8 mouse cellular contexts compared by ENCODE assay signal in genomic region chr4:147407463-147407822, GRCm38 (mm10). TPM values are rescaled to one million over a fixed set of nuclear protein-coding genes. Genes with fewer than 3 reads are reported as not detected.
DNase-seq lines count a peak whose midpoint lies in the region; ATAC-seq and TF ChIP-seq lines count a peak whose summit lies in the region.

No protein-coding gene starts in this region.

- peaks cover 6% of the 10 kb centered on the region for H3K36me3 ChIP-seq in kidney, embryonic 15.5 days
- peaks cover 9% of the 10 kb centered on the region for H3K36me3 ChIP-seq in embryonic facial prominence, embryonic 12.5 days
- no peaks in the 10 kb centered on the region for H3K36me3 ChIP-seq in hindbrain, postnatal 0 days (ENCODE audit: insufficient read depth, low read length)
- H3K36me3 ChIP-seq in midbrain, embryonic 15.5 days (replicated peaks): peaks cover 14% of the 10 kb centered on the region

- 0 out of 2 replicates have a peak overlapping the region, but pooled peaks have one; percentile 32 for H3K27ac ChIP-seq in kidney, embryonic 15.5 days
- H3K27ac ChIP-seq in embryonic facial prominence, embryonic 12.5 days: no peak overlapping the region; the same call in 1 of the 2 replicates
- H3K27ac ChIP-seq in hindbrain, postnatal 0 days: peak overlapping the region; percentile 60; the same call in 1 of the 2 replicates
- peak overlapping the region; percentile 68 for H3K27ac ChIP-seq in midbrain, embryonic 15.5 days

- H3K9me3 ChIP-seq in kidney, embryonic 15.5 days (replicated peaks): peaks cover 45% of the 10 kb centered on the region
- peaks cover 36% of the 10 kb centered on the region for H3K9me3 ChIP-seq in embryonic facial prominence, embryonic 12.5 days
- H3K9me3 ChIP-seq in hindbrain, postnatal 0 days (ENCODE audit: low read length): peaks cover 44% of the 10 kb centered on the region
- peaks cover 45% of the 10 kb centered on the region for H3K9me3 ChIP-seq in midbrain, embryonic 15.5 days

- ATAC-seq in kidney, embryonic 15.5 days (replicated peaks; ENCODE audit: low FRiP score): no peak
- 0 out of 2 replicates have a peak, but pooled peaks have one; percentile 10 for ATAC-seq in embryonic facial prominence, embryonic 12.5 days (ENCODE audit: insufficient number of reproducible peaks, insufficient read depth, low FRiP score, low TSS enrichment)
- no peak; the same call in 1 of the 2 replicates for ATAC-seq in hindbrain, postnatal 0 days
- no peak; the same call in 1 of the 2 replicates for ATAC-seq in midbrain, embryonic 15.5 days (replicated peaks)
- ATAC-seq in inflammation-experienced regulatory T-cells, adult 6 months: no peak
- ATAC-seq in CD4-positive, CD25-positive, alpha-beta regulatory T cell, adult 4 months: no peak

- no peak for TF ChIP-seq CTCF in hindbrain, postnatal 0 days (IDR thresholded peaks at IDR 0.05; ENCODE audit: low read depth)

- intact Hi-C loops in left cerebral cortex, postnatal 36 days (cut with DNase I): no loop called here

- WGBS in kidney, embryonic 15.5 days: 3% methylated on average over 13 of the region's 13 CpGs
- 3% methylated on average over 13 of the region's 13 CpGs for WGBS in embryonic facial prominence, embryonic 12.5 days
- WGBS in hindbrain, postnatal 0 days: 4% methylated on average over 9 of the region's 13 CpGs
- 3% methylated on average over 13 of the region's 13 CpGs for WGBS in midbrain, embryonic 15.5 days

- no peaks in the 10 kb centered on the region for H3K27me3 ChIP-seq in kidney, embryonic 15.5 days
- H3K27me3 ChIP-seq in embryonic facial prominence, embryonic 12.5 days: no peaks in the 10 kb centered on the region
- no peaks in the 10 kb centered on the region for H3K27me3 ChIP-seq in hindbrain, postnatal 0 days (ENCODE audit: insufficient read depth, low read length)
- H3K27me3 ChIP-seq in midbrain, embryonic 15.5 days (replicated peaks): no peaks in the 10 kb centered on the region

- H3K4me2 ChIP-seq in kidney, embryonic 15.5 days: peak overlapping the region; percentile 77
- H3K4me2 ChIP-seq in embryonic facial prominence, embryonic 12.5 days (replicated peaks): peak overlapping the region; percentile 62
- H3K4me2 ChIP-seq in hindbrain, postnatal 0 days (ENCODE audit: low read depth, low read length): peak overlapping the region; percentile 64
- H3K4me2 ChIP-seq in midbrain, embryonic 15.5 days: peak overlapping the region; percentile 65

- H3K4me3 ChIP-seq in kidney, embryonic 15.5 days (replicated peaks): peak overlapping the region; percentile 53
- peak overlapping the region; percentile 47 for H3K4me3 ChIP-seq in embryonic facial prominence, embryonic 12.5 days
- peak overlapping the region; percentile 47 for H3K4me3 ChIP-seq in hindbrain, postnatal 0 days (ENCODE audit: low read length)
- H3K4me3 ChIP-seq in midbrain, embryonic 15.5 days: peak overlapping the region; percentile 49

- H3K9ac ChIP-seq in kidney, embryonic 15.5 days: peak overlapping the region; percentile 54
- H3K9ac ChIP-seq in embryonic facial prominence, embryonic 12.5 days: peak overlapping the region; percentile 70
- H3K9ac ChIP-seq in hindbrain, postnatal 0 days (replicated peaks; ENCODE audit: low read length): peak overlapping the region; percentile 65
- H3K9ac ChIP-seq in midbrain, embryonic 15.5 days: peak overlapping the region; percentile 52

- H3K4me1 ChIP-seq in kidney, embryonic 15.5 days: no peaks in the 10 kb centered on the region
- no peaks in the 10 kb centered on the region for H3K4me1 ChIP-seq in embryonic facial prominence, embryonic 12.5 days
- H3K4me1 ChIP-seq in hindbrain, postnatal 0 days (ENCODE audit: insufficient read depth, low read length): no peaks in the 10 kb centered on the region
- no peaks in the 10 kb centered on the region for H3K4me1 ChIP-seq in midbrain, embryonic 15.5 days

- DNase-seq in kidney, adult 9 months: no peak
- DNase-seq in hindbrain, postnatal 0 days (ENCODE audit: low spot score): no peak
- no peak for DNase-seq in left cerebral cortex, postnatal 36 days (ENCODE audit: low spot score in 2 of 2)

RNA-seq across cellular contexts. Expression of gene Zfp978, which starts 46.3 kb away (rescaled TPM):
- 0.33 TPM in 1 of 2 replicates, not detected in the other for polyA plus RNA-seq in kidney, embryonic 15.5 days (2015; fragmentation: Nextera tagmentation; extraction: Ambion mirVana)
- not detected in 2 replicates for polyA plus RNA-seq in embryonic facial prominence, embryonic 12.5 days (2016; fragmentation: Nextera tagmentation; extraction: Ambion mirVana)
- total RNA-seq in hindbrain, postnatal 0 days (2014; rRNA removed): not detected in 2 replicates
- 0.26 TPM in 1 of 2 replicates, not detected in the other for polyA plus RNA-seq in hindbrain, postnatal 0 days (2015; fragmentation: Nextera tagmentation; extraction: Ambion mirVana)
- not detected in 2 replicates for polyA plus RNA-seq in midbrain, embryonic 15.5 days (2015; fragmentation: Nextera tagmentation; extraction: Ambion mirVana)
- not detected for polyA plus RNA-seq in inflammation-experienced regulatory T-cells, adult 6 months (2017; shearing (Covaris generic))
- total RNA-seq in left cerebral cortex, postnatal 36 days (2021): not detected
- not detected for polyA plus RNA-seq in CD4-positive, CD25-positive, alpha-beta regulatory T cell, adult 4 months (2017; shearing (Covaris generic))
